Mouse (Mus musculus): ENCODE results near the gene Rnf145.

- TF ChIP-seq CTCF (conservative IDR thresholded peaks at IDR 0.05; ENCODE audit: low read length) (peak; percentile 45), NANOG (IDR thresholded peaks at IDR 0.05; ENCODE audit: borderline replicate concordance, low read length) (no peak)
These were observed 32.2 kb downstream of the Rnf145 start for GRCm38 (mm10) chr11:44550996-44551395.

All from E14TG2a.4 (cell line).